Mouse (Mus musculus) granulocyte monocyte progenitor cell, adult 5-6 weeks (primary cell): ENCODE data around the gene Ntm. TPM values are rescaled to one million over a fixed set of nuclear protein-coding genes. Genes with fewer than 3 reads are reported as not detected.

ENCODE experiments used
- ATAC-seq: replicated peaks from 2 replicates; pipeline ENCODE4 v1.8.0; 2016; ENCODE audit warnings: mild to moderate bottlenecking, moderate TSS enrichment, inconsistent platforms; ENCODE audit not compliant: poor library complexity, severe bottlenecking
- total RNA-seq, 2 experiments: library from RNA; stranded (forward) in 1 of 2; stranded (reverse) in 1 of 2; fragments of 200-712, 200-1000 nt in 1 of 2; fragments of >200 nt in 1 of 2; fragmentation: Nextera tagmentation in 1 of 2; gene quantifications; 2 replicates each; pipeline ENCODE4 v1.2.3; 2014 to 2017

Ntm gene
- total RNA-seq, 2 experiments from 2014 or later: not detected

- ATAC-seq: no peak
Measured at GRCm38 (mm10) chr9:29763338-29763737, 199.6 kb downstream of the Ntm start.

DNA sequence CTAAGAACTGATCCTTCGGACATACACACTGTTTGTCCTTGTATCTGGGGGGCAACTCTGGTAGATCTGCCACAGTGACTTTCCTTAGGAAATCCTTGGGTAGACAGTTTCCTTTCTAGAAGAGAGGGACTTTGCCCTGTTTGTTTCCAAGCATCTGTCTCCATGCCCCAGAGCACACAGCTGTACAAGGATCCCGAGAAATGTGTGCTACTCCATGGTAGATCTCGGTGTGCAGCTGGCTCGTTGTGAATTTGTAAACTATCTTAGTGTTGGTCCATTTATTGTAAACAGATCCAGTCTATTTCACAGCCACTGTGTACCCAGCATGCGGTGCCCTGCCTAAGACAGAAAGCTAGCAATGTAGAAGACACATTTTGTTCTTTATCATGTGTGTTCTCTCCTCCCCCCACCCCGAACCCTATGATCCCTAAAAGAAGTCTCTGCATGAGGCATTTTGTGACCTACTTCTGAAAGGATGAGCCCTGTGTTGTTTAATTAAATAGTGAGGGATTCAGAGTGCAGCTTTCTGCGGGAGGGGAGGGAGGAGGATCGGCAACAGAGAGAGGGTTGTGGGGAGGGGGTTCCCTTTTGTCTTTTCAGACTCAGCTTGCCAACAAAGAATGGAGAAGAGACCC is 200.9 kb downstream of the Ntm start:
- no peak for ATAC-seq

DNA sequence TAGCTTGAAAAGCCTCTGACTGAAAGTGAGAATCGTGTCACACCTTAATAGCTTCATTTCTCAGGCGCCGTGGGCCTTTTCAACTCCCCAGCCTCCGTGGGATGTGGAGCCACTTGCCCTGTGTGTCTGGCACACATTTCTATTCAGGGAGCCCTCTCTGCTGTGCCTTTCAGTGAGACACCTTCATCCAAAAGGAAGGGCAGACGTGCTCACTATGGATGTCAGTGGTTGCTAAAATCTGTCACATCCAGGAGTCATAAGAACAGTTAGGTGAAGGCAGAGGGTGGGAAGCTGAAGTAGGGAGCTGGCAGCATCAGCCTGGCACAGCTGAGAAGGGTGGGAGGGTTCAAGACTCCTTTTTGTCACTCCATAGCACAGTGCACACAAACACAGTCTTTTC is 201.4 kb downstream of the Ntm start:
- no peak for ATAC-seq

GRCm38 (mm10) chr9:29759940-29760339 is 203.0 kb downstream of the Ntm start:
- no peak for ATAC-seq

- no peak for ATAC-seq
Measured at GRCm38 (mm10) chr9:29759060-29759459, 203.9 kb downstream of the Ntm start.

DNA sequence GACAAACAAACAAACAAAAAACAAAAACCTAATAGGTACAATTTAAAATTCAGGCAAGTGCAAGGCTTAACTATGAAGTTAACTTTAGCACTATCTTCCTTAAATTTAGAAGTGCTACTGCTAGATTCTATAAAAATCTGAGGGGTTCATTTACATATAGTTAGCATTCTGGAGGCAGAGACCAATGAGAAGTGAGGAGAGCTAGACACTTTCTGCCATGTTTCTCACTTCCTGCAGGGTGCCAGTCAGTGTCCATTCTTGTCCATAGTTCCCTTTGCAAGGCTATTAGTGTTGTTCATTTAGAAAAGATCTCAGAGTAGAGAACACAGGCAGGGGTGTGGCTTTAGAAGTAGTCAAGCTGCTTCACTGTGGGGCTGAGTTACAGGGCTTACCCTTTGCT is 208.6 kb downstream of the Ntm start:
- ATAC-seq: no peak

DNA sequence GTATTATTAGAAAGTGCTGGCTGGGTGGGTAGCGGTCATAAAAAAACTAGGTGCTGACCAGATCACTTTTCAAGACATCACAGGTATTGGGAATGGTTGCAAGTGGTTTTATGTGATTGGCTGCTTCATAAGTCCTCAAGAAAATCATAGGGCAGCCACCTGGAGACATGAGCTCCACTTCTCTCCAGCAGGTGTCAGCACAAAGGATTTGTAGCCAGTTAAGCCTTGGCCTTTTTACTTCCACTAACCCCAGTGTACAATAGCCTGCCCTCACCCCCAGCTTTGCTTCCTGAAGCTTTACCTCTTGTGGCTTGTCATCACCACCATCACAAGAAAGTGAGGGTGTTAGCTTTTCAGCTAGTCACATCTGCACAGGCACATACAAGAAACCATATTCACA is 211.5 kb downstream of the Ntm start:
- peak; percentile 55 for ATAC-seq

DNA sequence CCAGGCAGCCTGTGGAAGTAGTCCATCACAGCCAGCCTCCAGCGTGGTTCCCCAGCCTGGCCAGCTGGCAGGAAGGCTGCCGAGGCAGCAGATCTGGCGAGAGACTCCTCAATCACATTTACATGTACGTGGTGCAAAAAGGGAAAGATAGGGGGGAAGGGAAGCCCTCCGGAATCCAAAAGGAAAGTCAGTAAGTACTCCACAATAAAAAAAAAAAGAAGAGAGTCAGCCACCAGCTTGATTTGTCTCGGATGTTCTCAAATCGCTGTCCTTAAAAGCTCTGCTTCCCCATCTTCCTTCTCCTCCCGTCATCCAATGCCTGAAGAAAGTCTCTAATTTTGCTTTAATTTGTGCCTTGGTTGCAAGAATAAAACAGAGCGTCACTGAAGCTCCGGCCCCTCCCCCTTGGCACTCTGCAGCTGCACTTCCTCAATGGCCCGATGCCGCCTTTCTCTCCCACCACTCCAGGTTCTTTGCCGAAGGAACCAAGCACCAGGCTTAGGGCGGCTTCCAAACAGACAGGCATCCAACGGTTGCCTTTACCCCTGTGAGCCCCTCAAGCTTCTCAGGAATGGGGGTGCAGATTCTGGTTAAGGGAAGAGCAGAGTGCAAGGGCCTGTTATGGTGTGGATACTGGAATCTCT is 212.4 kb downstream of the Ntm start:
- ATAC-seq: peak; percentile 96

DNA sequence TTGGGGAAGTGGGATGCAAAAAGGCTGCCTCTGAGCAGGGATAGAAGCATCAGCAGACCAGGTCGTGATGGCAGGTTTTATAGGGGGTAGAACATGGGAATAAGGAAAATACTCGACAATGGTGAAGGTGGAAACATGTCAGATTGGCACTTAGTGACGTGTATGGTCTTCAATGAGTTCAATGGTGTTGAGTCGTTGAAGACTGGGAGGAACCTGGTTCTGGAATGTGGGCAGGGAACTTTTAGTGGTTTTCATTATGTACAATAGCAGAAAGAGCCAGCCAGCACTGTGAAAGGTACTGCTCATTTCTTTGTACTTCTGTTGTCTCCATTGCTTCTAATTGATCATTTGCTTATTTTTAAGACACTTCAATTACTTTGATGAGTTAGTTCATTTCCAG is 214.9 kb downstream of the Ntm start:
- ATAC-seq: no peak

- ATAC-seq: no peak
Measured at GRCm38 (mm10) chr9:29738835-29739526, 224.0 kb downstream of the Ntm start.

- no peak for ATAC-seq
Measured at GRCm38 (mm10) chr9:29736031-29736430, 226.9 kb downstream of the Ntm start.

- no peak for ATAC-seq
Measured at GRCm38 (mm10) chr9:29732895-29733294, 230.0 kb downstream of the Ntm start.

DNA sequence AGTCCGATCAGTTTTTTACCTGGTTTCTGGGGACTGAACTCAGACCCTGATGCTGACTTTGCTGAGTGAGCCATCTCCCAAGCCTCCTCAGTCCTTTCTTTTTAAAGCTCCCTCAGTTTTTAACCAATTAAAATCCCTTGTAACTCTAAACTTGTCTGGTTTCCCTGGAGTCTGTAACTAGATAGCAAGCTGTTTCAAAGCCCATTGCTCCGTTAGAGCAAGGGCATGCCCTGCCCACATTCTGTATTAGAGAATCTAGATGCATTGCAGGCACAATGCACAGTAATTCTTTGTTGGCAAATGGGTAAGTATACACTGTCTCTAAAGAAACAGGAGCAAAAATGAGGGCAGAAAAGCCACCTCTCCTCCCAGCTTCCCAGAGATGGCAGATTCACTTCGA is 231.3 kb downstream of the Ntm start:
- ATAC-seq: no peak

DNA sequence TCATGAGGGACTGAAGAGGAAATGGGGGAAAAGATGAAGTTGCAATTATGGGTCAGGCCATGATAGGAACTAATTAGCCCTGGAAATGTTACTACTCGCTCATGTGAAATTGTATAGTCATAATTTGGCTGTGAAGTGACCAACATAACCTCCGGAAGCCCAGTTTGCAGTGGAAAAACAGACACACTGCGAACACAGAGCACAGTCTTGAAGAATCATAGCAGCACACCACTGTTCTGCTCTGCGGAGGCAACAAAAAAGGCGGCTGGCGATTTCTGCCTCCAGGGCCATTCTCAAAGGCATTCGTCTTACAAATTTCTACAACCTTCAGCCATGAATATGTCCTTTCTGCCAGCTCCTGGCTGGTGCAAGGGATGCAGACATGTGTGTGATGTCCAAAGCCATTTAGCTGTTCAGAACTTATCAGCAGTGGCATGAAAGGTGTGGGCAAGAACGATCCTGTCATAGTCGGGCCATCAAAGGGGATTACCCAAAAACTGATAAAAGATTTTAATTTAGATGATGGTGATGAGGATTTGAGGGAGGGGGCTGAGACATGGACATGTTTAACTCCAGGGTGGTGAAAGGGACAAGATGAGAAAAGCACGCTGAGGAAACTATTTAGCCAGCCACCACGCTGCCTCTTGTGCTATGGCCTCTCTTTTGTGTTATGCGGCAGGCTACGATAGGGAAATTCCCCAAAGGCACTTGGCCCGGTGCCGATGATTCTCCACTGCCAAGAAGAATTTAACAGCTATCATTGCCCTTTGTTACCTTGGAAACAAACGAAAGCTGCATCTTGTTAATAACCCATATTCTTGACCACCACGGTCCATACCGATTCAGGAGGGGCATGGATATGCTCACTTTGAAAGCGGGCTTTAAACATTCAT is 235.2 kb downstream of the Ntm start:
- ATAC-seq: no peak

DNA sequence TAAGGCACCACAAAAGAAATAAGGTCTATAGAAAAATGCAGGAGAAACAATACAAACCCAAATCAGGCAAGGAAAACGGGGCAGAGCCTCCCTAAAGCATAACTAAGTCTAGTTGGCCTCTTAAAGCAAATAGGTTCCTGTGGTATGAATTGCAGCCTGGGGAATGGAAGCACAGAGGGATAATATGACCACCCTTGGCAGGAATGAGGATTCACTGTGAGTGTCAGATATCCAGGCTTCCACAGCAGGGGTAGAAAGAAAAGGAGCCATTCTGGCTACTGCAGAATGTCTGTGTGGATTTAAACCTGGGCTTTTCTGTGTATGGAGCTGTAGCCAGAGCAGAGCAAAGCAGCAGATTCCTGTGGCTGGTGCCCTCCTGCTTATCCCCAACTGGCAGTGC is 241.5 kb downstream of the Ntm start:
- ATAC-seq: no peak

GRCm38 (mm10) chr9:29716795-29717194 is 246.1 kb downstream of the Ntm start:
- no peak for ATAC-seq

DNA sequence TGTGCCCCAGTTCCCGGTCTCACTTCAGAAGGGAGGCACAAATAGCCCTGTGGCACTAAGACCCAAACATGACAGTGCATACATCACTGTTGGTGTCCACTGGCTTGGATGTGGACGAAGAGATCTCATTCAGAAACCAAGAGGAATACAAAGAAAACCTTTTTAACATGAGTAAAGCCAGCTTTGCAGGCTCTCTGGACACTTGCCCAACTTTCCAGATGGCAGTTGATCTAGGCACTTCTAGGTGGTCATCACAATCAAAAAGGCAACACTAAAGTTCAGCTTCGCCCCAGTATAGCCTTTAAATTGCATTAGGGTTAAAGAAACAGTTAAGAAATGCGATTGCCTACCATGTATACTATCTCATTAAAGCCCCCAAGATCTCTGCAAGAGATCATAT is 264.7 kb downstream of the Ntm start:
- no peak for ATAC-seq

- ATAC-seq: no peak
Measured at GRCm38 (mm10) chr9:29694151-29694550, 268.8 kb downstream of the Ntm start.

DNA sequence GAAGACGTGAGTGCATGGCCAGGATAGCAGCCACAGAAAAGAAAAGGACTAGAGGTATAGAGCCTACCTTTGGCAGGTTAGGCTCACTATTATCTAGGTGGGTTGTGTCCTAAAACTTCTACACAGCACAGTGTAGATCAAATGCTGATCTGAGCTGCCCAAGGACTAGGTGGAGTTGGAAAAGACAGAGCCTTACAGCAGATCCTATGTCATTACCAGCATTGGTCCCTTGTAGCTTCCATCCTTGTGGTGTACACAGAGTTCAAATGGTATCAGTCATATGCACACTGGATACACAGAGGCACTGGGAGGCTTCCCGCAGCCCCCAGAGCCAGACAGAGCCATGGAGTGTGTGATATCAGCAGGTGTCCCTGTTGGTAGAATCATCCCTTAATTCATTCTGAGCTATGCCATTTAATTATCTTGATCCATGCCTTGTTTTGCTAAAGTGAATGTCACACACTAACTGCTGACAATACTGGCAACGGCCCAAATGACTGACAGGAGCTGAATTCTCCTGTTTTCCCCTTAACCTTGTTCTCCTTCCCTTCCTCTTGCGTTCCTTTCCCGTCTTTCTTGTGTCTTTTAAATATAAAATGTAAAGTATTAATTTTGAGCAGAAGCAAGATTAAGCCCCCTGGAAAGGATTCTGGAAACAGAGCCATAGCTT is 271.6 kb downstream of the Ntm start:
- no peak for ATAC-seq

- no peak for ATAC-seq
Measured at GRCm38 (mm10) chr9:29682224-29682623, 280.7 kb downstream of the Ntm start.
